Mouse (Mus musculus): ENCODE data around the gene Trio.
A peak's percentile ranks its signal among the peaks of the same experiment; 100 is the strongest.

GRCm38 (mm10) chr15:27754571-27755260, 270.9 kb downstream of the Trio start:
- 0 out of 2 replicates have a peak, but pooled peaks have one; percentile 8 for TF ChIP-seq CTCF (IDR thresholded peaks at IDR 0.05; ENCODE audit: low read depth)
- no peak for TF ChIP-seq EP300 (IDR thresholded peaks at IDR 0.05; ENCODE audit: low read depth)

Data from liver, postnatal 0 days (tissue).